Mouse (Mus musculus): ENCODE results near the gene Caml.

DNA sequence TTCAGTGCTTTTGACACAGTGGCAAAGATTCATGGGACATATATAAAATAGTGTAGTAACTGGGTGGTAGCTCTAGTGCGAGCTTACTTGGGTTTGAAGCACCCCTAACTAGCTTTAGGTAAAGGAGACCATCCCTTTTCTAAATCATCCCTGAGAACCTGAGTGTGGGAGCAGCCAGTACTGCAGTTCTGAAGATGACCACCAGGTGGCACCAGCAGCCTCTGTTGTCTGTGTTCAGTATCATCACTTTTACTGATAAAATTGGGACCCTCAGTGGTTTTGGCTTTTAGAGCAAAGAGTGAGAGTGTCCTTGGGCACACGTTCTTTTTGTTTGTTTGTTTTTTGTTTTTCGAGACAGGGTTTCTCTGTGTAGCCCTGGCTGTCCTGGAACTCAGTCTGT, 21.2 kb upstream of the Caml start:
- TF ChIP-seq TAL1 (IDR thresholded peaks at IDR 0.05; ENCODE audit: low read length) (no peak), GATA1 (IDR thresholded peaks at IDR 0.05; ENCODE audit: low read length) (no peak)

Data from erythroblast, embryonic 14.5 days (primary cell).